In the genomic region with DNA sequence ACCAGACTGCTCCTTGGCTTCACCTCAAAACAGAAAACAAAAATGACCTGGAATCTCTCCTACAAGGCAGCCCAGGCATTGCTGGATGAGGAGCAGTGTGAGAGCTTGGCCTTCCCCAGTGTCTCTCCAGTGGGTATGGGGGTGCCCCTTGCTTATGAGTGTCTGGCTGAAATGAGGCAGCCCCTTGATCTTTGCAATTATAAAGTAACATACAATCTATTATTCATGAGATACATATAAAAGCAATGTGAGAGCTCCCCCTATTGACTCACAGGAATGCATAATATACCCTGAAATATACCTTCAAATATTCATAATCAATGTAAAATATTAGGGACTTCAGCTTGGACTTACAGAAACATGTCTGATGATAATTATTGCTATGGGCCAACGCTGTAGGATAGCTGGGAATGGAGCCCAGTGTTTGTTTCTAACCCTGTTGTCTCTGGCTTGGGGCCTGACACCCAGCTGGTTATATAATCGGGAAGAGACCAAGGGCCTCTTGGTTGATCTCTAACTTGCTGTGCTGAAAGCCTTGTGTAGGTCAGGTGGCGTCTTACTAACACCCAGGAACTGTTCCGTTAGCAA, we compare ENCODE assay signal across 8 mouse cellular contexts. TPM values are rescaled to one million over a fixed set of nuclear protein-coding genes. Genes with fewer than 3 reads are reported as not detected.
DNase-seq lines count a peak whose midpoint lies in the region; ATAC-seq and TF ChIP-seq lines count a peak whose summit lies in the region.

No protein-coding gene starts in this region.

- H3K9me3 ChIP-seq in kidney, postnatal 0 days (replicated peaks; ENCODE audit: low read length): no peaks in the 10 kb centered on the region; the same call in 1 of the 2 replicates

- no peak overlapping the region for H3K9ac ChIP-seq in kidney, postnatal 0 days (ENCODE audit: low read depth, low read length)

- no peak overlapping the region for H3K4me3 ChIP-seq in layer of hippocampus, adult 2 months
- H3K4me3 ChIP-seq in kidney, postnatal 0 days (replicated peaks; ENCODE audit: low read depth, low read length): no peak overlapping the region

- no peaks in the 10 kb centered on the region for H3K4me1 ChIP-seq in kidney, postnatal 0 days (replicated peaks; ENCODE audit: insufficient read depth, low read length)

- WGBS in kidney, postnatal 0 days: 45% methylated on average over 4 of the region's 4 CpGs

- H3K27me3 ChIP-seq in kidney, postnatal 0 days (ENCODE audit: insufficient read depth, low read length): no peaks in the 10 kb centered on the region

- H3K27ac ChIP-seq in layer of hippocampus, adult 2 months: no peak overlapping the region
- H3K27ac ChIP-seq in kidney, postnatal 0 days: no peak overlapping the region

- ATAC-seq in kidney, postnatal 0 days (replicated peaks; ENCODE audit: low FRiP score, low read depth): no peak

- H3K36me3 ChIP-seq in kidney, postnatal 0 days (ENCODE audit: insufficient read depth, low read length): no peaks in the 10 kb centered on the region

- H3K4me2 ChIP-seq in kidney, postnatal 0 days (ENCODE audit: low read length): no peak overlapping the region

- peak; percentile 0 for DNase-seq in cerebellum, adult 8-10 months
- DNase-seq in cerebellum, adult 11-12 months: no peak
- no peak for DNase-seq in layer of hippocampus, adult 2 months (ENCODE audit: low spot score in 2 of 2)
- no peak for DNase-seq in layer of hippocampus, adult 9-10 months (ENCODE audit: low spot score)
- DNase-seq in adipocyte (ENCODE audit: low spot score): peak; percentile 87
- peak; percentile 78 for DNase-seq in kidney, postnatal 0 days (ENCODE audit: low spot score)
- DNase-seq in T-cell, adult 2 months (ENCODE audit: low spot score): no peak
- no peak for DNase-seq in right cerebral cortex, adult 18-20 months

- TF ChIP-seq CTCF in layer of hippocampus, adult 2 months (conservative IDR thresholded peaks at IDR 0.05): peak; percentile 80
- TF ChIP-seq CTCF in kidney, postnatal 0 days (IDR thresholded peaks at IDR 0.05; ENCODE audit: low read depth): peak; percentile 66

RNA-seq across cellular contexts. Expression of a gene that starts 52.9 kb away (rescaled TPM):
- 1 to 10 TPM; 5.5 to 6.3 TPM for total RNA-seq in layer of hippocampus, adult 2 months (2021)
- polyA plus RNA-seq in kidney, postnatal 0 days (2015; fragmentation: Nextera tagmentation; extraction: Ambion mirVana): 4.8 and 5.1 TPM in 2 replicates

Comparison
In these comparisons a context has a peak if more than half of its experiments do, and no peak if none do; other contexts are left out.
1. DNase-seq: peak in cerebellum, adult 8-10 months (single experiment), adipocyte (single experiment) and kidney, postnatal 0 days (single experiment); none in cerebellum, adult 11-12 months (single experiment), layer of hippocampus, adult 2 months (0 of 2), layer of hippocampus, adult 9-10 months (single experiment), T-cell, adult 2 months (single experiment) and right cerebral cortex, adult 18-20 months (single experiment).